Mouse (Mus musculus) bone marrow macrophage, adult 2 months (primary cell): ENCODE data around the gene Pcdh17.

Experiments used
- CTCF ChIP-seq: IDR thresholded peaks from 2 replicates; pipeline ENCODE4 v1.5.1; 2012; ENCODE audit warnings: low read depth, mild to moderate bottlenecking, low read length, moderate library complexity
- POLR2A ChIP-seq: IDR thresholded peaks from 2 replicates; pipeline ENCODE4 v1.6.1; 2012; ENCODE audit warnings: mild to moderate bottlenecking, low read depth, low read length, borderline replicate concordance

DNA sequence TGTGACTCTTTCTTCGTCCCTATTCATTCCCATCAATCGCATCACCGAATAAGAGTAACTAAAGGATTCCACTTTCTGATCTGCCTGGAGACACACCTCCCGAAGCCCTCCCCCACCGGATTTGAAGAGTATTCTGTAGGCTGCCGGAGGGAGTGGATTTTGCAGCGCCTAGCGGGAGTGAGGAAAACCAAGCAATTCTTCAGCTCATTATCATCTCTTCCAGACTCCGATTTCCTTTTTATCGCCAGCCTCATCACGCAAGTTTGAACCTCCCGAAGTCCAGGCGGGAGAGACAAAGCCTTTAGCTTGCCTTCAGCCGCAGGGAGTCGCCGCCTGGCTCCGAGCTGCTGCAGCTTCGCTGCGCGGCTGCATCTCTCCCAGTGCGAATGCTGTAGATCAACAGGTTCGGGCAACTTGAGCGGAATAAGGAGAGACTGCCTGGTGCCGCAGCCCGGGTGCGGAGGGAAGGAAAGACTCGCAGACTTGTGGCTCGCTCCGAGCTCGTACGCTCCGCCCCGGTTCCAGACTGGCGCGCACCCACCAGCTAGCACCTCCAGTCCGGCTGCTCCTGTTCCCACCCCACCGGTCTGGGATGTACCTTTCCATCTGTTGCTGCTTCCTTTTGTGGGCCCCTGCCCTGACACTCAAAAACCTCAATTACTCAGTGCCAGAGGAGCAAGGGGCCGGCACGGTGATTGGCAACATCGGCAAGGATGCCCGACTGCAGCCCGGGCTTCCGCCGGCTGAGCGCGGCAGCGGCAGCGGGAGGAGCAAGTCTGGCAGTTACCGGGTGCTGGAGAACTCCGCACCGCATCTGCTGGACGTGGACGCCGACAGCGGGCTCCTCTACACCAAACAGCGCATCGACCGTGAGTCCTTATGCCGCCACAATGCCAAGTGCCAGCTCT, 2.4 kb downstream of the Pcdh17 start:
- TF ChIP-seq CTCF (no peak), POLR2A (no peak)
